Mouse (Mus musculus) urinary bladder, postnatal 14 days (tissue): ENCODE measurements around the gene Syn1.

Experiments
- DNase-seq: peaks from one replicate; pipeline ENCODE4 v3.0.0; 2021; ENCODE audit warnings: low spot score

Syn1 gene

DNA sequence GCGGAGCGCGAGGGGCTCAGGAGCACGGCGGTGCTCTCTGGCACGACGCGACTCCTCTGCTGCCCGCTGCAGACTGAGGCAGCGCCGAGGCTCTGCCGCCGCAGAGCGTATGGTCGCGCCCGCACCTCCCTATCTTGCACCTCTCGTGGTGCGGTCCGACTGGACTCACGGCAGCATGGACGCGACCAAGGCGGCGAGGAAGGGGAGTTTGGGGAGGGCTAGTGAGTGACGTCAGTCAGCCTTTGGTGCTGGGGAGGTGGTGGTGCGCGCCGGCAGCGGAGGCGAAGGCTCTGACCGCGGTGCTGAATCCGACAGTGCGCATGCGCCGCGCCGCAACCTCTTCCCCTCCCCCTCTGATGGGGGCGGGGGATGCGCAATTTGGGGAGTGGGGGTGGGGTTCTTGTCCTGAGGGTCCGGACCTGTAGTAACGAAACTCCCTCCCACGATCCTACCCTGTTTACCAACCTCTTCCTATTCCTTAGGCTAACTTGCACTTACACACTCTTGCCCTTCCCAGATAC, at the start of gene Syn1:
TSS of gene Syn1 (minus strand) at position 161 of the 521 bp plus-strand sequence.
- DNase-seq = peak; percentile 68

DNA sequence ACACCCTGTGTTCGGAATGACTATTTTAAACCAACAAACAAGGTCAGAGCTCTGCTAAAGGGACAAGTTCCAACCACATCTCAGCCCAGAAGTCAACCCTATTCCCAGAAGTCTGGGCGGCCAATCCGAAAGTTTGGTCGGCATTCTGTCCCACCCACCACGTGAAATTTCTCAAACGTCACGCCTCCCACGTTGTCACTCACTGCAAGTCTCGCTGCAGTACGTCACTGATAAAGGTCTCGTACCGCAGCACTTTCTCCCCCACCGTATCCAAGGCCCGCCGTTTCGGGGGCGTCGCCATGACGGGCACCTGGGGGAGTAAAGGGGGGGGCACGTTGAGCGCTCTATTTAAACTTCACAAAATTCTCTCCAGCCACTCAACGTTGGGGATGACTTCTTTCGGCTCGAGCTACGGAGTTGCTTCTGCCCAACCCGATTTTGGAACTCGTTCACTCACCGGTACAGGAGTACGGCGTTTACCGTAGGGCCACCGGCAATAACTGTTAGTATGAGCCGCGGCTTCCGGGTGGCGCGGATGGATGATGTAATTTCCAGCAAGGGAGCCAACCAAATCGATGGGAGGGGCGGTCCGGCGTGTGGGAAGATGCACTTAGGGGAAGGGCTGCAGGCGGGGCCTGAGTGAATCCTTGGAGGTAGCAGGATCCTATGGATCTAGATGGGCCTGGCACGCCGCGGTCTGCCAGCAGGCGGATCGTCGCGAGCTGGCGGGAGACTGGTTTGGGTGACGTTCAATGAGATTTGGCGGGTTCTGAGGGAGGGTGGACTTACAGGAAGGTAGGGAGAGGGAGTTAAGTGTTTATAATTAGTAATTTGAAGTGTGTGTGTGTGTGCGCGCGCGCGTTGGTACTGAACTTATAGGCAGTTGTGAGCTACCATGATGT, 40.9 kb upstream of the Syn1 start, which contains the start of gene Uxt:
TSS of gene Uxt (minus strand) at position 541 of the 902 bp plus-strand sequence.
- peak; percentile 87 for DNase-seq

DNA sequence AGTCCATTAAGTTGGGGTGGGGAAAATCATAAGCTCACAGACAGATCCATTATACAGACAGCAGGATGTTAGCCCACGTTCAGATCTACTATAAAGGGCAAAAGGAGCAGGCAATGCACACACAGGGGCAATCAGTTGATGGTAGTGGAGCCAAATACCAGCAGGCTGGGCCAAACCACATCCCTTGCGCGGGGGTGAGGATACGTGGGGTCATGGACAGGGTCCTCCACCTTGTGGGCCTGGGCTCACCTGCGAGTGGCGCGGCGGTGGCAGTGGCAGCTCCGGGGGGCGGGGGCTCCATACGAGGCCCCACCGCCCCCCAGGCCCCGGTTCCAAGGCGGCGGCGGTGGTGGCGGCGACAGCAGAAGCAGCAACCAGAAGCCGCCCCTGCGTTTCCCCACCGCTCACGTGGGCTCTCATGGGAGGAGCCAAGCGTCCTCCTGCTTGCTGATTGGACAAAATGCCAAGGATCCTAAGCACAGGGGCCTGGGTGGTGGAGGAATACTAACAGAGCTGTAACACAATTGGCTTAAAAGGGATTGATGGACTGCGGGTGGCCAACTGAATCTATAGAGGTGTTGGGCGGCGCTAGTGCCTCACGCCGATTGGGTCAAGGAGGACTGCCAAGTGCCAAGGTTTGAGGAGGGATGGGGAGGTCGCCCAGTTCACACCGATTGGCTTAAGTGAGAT, 29.5 kb upstream of the Syn1 start, which contains the start of gene Elk1:
TSS of gene Elk1 (minus strand) at position 418 of the 690 bp plus-strand sequence.
- peak; percentile 80 for DNase-seq

DNA sequence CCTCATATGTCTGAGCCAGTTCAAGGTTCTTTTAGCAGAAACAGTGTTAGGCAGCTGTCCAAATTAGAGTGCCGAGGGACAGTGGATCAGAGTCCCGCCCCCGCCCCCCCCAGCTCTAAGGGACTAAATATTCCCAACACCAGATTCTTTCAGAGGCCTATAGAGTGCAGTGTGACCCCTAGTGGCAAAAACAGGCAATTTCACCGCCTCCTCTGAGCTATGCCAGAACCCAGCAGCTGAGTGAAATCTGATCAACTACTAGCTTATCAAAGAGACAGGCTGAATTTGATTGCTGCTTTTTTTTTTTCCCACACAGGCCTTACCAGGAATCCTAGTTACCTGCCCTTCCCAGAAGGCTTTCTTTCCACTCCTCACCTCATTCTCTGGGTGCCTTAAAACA, 25.3 kb upstream of the Syn1 start:
- DNase-seq = peak; percentile 35

DNA sequence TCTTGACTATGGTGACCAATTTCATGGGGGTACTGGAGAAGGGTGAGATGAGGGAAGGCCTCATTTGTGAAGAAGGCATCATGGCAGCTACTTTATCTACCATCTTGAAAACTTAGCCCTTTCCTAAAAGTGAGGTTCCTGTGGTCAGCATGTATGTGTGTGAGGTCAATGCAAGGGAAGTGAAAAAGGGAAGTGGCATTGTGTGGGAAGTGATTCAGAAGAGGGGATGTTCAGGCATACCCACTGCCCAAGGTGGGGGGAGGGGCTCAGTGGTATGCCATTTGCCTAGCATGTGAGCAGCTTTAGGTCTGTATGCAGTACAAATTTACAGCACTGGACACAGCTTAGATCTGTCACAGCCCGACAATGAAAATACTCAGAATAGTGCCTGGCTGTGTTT, 11.2 kb upstream of the Syn1 start:
- DNase-seq = no peak

DNA sequence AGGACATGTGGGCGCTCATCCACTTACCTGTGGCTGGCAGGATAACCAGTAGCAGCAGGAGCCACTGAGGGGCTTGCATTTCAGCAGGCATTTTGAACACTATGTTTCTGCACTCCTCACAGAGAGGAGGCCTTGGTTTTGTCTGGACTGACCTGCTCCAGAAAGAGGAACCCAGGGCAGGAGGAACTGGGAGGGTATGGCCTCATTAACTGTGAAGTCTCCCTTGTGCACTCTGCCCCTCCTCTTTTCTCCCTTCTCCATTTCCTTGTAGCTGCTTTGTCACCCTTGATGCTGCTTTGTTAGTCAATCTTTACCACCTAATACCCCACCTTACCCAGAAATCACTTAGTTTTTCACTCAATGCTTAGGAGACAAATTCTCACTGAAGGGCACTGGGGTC, 10.6 kb upstream of the Syn1 start, which contains the start of gene Cfp:
TSS of gene Cfp (minus strand) at position 192 of the 400 bp plus-strand sequence.
- DNase-seq = no peak

DNA sequence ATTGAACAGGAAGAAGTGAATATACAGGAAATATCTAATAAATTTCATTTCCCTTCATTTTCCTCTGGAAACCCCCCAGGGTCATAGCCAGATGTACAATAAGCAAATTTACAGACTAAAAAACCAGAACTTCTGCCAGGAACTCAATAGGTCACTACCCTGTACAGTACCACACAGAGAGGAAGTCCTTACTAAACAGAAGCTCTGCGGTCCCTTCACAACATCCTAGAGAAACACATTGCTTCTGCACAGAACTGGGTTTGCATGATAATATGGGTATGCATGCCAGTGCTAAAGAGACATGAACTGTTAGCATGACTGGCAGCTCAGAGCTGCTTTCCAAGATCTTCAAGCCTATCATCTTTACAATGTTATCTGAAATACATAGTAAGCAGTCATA, 9.1 kb upstream of the Syn1 start:
- DNase-seq = no peak

DNA sequence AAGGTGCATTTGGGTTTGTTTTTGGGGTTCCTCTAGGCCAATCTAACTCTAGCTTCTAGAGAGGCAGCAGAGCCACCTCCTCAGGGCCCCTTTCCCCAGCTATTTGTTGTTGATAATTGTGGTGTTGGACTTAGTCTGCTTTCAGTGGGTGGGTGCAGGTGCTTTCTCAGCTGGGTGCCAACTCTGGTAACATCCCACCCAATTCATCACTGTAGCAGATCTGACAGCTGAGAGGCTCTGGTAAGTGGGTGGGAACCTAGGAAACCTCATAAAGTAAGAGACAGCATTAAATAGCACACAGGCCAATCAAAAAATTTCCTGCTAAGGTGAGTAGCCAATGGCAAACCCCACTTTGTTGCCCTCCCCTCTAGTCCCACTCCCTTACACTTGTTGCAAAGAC, 4.2 kb upstream of the Syn1 start:
- no peak for DNase-seq

DNA sequence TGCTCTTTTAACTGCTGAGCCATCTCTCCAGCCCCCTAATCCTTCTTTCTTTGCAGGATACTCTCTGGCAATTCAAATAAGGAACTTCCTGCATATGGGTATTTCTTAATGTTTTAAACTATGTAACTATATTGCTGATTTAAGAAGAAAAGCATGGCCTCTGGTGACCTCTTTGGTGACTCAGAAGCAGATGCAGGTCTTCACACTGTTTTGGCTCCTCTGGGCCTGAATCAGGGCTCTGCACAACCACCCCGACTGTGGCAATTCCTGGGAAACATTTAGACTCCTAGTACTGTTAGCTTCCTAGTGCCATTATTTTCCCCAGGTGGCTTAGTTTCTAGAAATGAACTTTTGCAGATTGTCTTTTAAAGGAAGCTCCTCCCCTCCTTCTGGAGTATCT, 2.7 kb upstream of the Syn1 start:
- DNase-seq = no peak

DNA sequence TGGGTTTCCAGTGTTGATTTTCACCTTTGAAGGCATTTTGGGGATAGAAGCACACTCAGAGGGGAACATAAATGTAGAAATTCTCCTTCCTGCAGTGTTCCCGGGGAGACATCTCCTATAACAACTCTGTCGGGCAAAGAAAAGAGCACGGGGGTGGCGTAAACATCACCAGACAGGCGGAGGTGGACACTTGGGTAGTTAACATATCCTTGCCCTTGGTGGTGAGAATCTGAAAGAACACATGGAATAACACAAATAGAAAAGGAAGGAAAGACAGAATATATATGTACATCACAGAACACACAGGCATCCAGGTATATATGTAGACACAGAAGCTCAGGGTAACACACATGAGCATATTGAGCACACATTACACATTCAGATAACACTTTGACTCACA, 562 bp upstream of the Syn1 start:
- no peak for DNase-seq

DNA sequence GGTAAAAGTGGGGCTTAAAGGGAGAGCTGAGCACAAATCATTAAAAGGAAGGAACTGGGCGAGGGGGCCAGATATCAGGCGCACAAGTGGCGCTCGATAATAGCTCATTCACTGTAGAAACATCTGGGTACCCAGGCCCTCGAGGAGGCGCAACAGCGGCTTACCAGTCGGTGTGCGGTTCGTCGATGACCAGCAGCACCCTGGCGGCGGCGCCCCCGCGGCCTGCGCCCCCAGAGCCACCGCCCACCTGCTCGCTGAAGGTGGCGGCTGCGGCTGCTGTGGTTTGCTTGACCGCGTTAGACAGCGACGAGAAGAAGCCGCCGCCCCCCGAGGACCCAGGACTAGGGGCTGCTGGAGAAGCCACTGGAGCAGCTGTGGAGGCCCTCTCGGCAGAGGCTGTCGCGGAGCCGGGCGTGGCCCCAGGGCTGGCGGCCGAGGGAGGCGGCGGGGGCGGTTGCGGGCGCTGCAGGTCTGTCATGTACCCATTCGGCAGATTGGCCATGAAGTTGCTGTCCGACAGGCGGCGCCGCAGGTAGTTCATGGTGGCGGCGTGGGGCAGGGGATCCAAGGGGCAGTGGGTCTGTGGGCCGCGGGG, 458 bp downstream of the Syn1 start:
- DNase-seq = no peak

DNA sequence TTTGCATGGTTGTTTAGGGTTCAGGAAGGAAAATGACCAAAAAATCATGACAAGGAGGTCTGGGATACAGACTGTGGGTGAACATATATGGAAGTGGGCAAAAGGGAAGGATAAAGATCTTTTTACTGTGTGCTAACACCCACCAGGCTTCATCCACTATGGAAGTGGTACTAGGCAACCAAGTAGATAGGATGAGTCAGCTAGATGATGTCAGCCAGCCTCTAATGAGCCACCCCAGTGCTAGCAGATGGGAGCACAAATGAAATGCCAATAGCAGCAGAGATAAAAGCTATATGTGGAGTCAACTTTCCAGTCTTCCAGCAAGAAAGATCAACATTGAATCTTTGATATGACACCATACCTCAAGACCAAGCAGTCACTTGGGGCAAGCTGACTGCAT, 5.7 kb downstream of the Syn1 start:
- DNase-seq = no peak

DNA sequence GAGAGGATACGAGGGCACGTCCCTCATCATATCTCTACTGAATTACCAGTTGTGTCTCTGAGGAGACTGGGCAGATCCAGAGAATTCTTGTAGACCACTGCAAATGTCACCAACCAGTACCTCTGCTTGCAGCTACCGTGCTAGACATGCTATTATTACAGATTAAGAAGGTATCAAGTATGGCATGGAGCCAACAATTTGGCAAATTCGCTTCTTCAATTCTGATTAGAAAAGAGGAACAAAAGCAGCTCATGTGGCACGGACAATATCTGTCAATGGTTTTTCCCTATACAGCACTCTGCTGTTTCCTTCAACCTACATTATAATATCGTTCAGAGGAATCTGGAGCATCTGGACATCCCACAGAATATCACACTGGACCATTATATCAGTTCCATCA, 7.1 kb downstream of the Syn1 start:
- DNase-seq = no peak

DNA sequence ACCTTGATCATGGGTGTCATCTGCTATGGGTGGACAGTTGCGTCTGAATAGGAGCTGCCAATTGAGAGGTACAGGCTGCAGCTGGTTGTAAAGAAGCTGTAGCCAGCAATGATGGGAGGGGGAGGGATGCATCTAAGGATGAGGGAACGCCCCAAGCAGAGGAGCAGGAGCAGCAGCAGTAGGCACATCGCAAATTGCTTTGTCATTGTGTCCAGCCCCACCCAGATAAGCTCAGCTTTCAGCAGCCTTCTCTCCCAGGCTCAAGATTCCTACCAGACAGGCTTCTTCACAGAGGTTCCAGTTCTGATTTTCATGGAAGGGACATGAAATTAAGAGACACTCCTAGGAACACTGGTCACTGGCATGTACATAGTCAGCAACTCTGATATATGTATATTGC, 10.7 kb downstream of the Syn1 start:
- no peak for DNase-seq

DNA sequence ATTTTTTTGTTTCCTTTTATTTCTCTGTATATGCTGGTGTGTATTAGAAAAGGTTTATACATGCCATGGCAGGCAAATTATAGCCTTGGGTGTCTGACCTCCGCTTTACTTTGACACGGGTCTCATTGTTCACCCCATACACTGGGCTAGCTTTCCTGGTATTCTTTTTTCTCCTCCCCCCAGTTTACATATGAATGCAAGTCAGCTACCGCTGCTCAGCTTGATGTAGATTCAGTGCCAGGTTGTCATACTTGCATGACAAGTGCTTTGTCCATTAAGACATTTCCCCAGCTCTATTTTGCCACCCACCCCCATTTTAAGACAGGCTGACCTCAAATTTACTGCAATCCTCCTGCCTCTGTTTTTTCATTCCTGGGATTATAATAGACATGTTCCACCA, 45.6 kb downstream of the Syn1 start:
- no peak for DNase-seq

DNA sequence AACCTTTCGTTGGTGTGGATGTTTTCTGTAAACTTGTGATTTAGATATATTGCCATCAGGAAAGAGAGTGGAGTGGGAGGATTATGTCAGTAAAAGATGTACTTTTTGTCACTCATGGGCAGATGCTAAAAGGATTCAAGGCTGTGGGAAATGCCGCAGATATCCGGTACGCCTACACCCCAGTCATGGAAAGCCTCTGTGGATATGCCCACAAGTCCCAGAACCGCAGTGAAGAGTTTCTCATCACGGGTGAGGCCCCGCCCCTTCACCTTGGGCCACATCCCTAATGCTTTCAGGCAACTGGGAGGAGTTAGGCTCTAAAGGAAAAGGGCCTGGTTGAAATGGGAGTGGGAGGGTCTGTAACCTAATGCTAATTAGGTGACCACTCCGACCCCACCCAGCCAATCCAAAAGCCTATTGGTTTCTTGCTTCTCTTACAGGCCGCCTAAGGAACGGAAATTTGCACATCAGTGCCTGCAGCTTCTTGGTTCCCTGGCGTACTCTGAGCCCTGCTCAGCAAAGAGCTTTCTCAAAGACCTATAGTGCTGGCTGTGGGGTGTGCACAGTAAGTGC, 47.8 kb downstream of the Syn1 start:
- no peak for DNase-seq

DNA sequence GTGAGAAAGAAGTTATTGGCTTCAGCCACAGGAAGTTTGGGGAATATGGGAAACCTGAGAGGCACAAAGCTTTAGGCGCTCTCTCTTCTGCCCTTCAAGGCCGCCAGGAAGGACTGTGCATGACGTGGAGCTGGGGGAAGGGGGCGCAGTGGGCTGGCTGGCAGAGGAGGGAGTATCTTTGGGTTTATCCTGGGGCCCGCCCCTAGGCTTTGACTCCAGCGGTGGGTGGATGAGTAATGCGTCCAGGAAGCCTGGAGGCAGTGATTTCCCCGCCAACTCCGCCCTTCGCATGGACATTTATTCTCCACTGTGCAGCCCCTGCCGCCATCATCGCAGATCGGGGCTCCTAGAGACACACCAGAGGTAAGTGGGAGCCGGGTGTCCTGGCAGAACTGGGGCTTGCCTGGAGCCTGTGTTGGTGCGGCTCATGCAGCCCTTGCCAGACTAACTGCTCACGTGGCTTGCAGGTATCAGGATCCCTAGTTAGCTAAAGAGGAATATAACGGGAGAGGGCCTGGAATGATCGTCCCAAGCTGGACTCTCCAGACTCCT, 50.8 kb downstream of the Syn1 start, which contains the start of gene Timp1:
TSS of gene Timp1 (plus strand) at position 205 of the 552 bp plus-strand sequence.
- DNase-seq = peak; percentile 48

DNA sequence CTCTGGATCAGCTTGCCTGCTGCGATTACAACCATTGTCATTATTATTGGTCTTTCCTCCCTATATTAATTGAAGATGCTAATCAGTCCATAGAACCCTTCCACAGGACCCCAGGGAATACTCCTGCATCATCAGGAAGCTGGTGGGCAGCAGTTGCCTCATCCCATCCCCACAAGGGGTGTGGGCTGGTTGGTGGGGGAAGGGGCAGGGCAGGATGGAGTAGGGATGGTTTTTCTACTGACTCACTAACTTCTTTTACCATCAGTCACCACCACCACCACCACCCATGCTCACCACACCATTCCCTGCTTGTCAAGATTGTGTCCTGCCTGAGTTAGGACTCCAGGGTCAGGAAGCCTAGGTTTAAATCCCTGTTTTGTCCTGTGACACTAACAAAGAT, 51.6 kb downstream of the Syn1 start:
- DNase-seq = no peak

DNA sequence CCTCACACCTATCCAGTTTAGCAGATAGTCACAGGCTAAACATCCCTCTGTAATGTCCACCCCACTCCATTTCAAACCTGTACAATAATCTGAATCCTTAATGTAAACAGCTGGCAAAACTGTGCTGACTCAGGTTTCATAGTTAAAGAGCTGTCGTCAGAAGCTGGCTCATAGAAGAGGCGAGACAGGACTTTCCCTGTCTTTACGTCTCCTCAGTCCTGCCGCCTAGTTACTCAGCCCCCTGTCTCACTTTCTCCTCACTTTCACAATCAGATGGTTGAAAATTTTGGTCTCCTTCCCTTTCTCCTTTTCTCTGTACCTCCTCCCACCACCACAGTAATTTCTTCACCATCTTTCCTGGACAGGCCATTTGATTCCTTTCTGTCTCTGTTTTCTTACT, 52.7 kb downstream of the Syn1 start:
- DNase-seq = no peak

DNA sequence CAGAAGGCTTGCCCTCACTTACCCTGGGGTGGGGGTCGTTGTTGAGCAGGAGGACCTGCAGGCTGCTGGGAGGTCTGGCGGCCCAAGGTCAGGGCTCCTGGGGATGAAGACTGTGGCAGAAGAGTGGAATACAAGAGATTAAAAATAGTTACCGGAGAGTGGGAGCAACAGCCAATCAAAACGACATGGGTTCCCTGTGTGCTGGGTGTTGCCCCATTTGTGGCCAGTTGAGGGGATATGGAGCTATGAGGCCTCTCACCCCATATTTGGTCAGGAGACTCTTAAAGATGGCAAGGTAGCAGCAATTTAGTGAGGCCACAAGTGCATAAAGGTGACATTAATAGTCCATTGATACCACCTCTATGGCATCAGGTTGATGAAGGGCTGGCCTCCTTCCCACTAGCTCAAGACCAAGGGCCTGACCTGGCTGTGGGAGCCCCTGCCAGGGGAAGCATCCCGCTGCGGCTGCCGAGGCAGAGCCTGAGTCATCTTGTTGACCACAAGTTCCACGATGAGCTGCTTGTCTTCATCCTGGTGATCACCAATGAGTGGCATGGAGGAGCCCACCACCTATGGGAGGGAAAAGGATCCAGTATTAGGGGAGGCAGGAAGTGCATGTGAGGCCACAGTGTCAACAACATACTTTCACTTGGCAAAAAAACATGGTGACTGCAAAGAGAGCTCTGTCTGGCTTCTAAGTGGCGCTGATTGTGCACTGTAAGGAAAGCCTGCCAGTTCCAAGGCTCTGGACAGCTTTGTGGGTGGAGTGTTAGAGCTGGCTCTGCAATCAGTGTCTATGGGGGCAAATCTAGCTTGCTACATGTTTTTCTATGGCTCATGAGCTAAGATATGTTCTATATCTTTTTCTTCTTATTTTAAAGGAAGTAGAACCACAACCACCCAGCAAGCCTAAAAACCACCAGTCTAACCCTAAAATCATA, 57.4 kb downstream of the Syn1 start:
- DNase-seq = no peak
